Mouse (Mus musculus): ENCODE results near the gene Klf15.

Klf15 gene

DNA sequence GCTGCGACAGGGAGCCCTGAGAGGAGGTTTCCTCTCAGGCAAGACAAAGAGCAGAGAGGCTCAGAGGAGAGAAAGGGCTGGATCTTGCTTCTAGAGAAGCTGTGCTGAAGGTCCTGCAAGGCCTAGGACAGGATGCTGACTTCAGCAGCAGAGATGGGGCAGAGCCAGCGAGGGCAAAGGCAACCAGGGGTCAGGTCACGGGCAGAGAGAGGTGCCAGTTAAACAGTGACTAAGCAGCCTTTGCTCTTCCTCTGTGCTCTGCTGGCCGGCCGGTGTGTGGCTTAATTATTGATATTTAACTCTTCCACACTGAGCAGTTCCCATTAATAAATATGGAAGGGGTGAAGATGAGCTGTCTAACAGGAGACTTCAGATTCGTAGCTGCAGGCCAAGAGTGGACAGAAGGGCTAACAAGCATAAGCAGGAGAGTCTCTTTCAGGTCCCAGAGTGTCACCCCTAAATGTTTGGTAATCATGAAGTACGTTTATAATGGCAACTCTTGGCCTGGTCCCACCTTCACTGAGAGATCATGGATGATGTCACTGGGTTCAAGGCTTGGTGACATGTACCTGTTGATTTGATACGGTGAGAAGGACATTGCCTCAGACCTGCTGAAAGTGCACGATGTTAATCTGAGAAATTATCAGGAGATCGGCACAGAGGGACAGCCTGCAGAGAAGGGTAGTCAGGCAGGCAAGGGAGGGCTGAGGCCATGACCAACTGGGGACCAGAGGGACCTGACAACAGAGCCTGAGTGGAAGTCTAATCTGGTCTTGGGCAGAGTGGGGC lies 29.8 kb downstream of the Klf15 start:
- in situ Hi-C loops (cut with MboI, MseI): no loop called here

GRCm38 (mm10) chr6:90494155-90494554 lies 31.8 kb downstream of the Klf15 start:
- in situ Hi-C loops (cut with MboI, MseI): no loop called here

- in situ Hi-C loops (cut with MboI, MseI): no loop called here
These were observed 32.2 kb downstream of the Klf15 start for GRCm38 (mm10) chr6:90494566-90494965.

DNA sequence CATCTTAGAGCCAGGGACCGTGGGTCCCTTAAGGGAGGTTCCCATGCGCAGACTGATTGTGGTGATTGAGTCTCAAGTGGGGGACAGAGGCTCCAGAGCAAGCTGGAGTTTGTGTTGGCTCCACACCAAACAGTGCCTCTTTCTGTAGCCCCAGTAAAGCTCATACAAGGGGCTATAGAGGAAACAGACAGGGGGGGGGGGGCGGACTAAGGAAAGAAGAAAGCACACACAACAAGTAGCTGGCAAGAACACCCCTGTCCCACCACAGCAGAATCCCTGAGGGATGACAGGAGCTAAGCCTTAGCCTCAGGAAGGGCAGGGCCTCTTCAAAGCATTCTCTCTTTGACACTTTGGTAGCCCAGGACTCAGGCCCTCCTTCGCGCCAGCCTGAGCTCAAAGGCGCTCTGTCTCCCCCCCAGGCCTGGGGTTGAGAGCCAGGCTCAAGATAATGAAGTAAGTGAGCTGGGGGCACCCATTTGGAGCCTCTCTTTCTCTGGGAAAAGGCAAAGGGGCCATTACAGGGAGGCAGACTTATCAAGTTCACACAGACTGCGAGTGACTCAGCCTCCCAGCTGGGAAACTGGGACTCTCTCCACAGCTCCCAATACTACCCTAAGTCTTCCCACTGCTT lies 33.0 kb downstream of the Klf15 start:
- in situ Hi-C loops (cut with MboI, MseI): no loop called here

DNA sequence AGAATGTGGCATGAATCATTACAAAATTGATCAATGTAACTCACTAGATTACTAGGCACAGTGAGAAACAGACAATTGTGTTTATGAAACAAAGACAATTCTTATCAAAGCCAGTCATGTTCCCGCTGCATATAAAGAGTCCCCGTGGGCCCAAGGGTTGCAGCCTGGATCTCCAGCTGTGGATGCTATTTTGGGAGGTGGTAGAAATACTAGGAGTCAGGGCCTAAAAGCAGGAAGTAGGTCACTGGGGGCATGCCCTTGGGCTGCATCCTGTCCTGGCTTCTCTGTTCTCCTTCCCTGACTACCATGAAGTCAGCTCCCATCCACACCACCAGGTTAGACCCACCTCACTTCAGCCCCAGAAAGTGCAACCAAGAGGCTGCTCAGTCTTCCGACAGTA lies 33.8 kb downstream of the Klf15 start:
- in situ Hi-C loops (cut with MboI, MseI): no loop called here

- in situ Hi-C loops (cut with MboI, MseI): no loop called here
These were observed 37.1 kb downstream of the Klf15 start for GRCm38 (mm10) chr6:90499509-90499908.

DNA sequence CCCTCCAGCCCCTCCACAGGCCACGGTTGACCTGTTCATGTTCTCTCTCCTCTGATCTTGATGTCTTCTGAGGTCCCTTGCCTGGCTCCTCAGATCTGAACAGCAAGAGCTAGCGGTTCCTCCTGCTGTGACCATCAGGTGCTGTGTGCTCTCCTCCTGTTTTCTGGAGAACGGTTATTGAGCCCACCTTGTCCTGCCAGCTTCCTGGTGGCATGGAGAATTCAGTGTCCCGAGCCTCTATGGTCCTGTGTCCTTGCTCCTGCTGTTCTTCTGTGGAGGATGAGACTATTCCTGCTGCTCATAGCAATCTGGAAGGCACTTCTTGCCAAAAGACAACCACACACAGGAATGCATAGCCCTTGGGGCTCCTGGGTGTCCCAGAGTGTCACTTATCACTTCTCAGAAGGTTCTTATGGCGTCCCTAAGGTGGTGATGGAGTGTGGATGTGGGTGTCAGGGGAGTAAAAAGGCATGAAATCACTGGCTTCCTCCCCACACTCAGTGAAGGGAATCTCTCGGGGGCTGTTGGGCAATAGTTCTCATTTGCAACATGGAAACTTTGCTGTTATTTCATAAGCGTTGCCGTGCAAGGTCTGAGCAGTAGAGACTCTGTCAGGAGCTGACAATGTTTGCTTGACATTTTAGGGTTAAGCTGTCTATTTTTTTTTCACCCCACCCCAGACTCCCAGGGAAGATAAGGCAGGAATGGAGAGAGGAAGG lies 39.0 kb downstream of the Klf15 start:
- in situ Hi-C loops (cut with MboI, MseI): no loop called here

DNA sequence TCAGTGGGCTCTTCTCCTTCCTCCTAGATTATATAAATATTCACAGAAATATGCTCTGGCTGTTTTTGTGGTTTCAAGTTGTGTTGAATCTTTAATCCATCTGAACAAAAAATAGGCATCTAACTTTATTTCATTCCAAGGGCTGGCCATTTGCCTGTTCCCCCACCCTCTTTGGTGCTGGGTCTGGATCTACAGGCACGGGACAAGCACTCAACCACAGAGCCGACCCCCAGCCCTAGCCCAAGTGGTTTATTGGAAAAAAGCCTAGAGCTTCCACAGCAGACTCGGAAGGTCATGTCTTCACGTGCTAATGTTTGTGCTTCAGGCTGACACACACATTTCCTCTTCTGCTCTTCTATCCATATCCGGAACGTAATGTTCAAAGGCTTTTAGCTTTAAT lies 43.5 kb downstream of the Klf15 start:
- in situ Hi-C loops (cut with MboI, MseI): no loop called here

- in situ Hi-C loops (cut with MboI, MseI): no loop called here
These were observed 44.4 kb downstream of the Klf15 start for GRCm38 (mm10) chr6:90506673-90507311.

DNA sequence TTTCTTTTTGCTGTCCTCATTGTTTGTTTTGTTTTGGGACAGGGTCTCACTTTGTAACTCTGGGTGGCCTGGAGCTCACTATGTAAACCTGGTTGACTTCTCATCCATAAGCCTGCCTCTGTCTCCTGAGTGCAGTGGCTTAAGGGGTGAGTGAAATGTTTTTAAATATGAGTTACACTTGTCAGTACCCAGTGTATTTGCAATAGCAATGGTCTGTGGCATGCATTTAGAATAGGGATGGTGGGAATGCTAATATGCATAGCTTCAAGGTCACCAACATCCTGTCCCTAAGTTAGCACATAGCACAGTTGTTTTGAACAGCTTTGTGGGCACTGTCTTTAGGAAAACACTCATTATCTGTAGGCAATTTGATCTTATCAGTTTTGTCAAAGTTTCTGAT lies 45.1 kb downstream of the Klf15 start:
- in situ Hi-C loops (cut with MboI, MseI): no loop called here

- in situ Hi-C loops (cut with MboI, MseI): no loop called here
These were observed 45.8 kb downstream of the Klf15 start for GRCm38 (mm10) chr6:90508197-90508624.

- in situ Hi-C loops (cut with MboI, MseI): no loop called here
These were observed 46.7 kb downstream of the Klf15 start for GRCm38 (mm10) chr6:90509085-90509484.

DNA sequence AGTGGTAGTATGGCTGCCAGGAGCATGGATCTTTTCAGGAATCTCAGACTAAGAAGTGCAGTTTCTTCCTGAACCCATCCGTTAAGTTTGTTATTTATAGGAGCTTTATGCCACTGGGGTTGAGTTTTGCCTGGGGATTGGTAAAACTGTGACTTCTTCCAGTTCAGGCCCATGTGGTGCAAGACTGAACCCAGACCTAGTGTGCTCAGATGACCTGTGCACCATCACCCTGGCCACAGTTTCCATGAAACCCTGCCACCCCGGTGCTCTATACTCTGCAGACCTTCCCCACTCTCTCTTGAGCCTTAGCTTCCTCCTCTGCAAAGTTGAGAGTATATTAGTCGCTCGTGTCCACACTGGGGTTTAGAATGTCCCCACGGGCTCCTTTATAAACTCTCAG lies 50.0 kb downstream of the Klf15 start:
- in situ Hi-C loops (cut with MboI, MseI): loop anchor here (10.0 kb wide), 1 partner anchor 838 kb away; no protein-coding TSS in a partner anchor

- in situ Hi-C loops (cut with MboI, MseI): loop anchor here (10.0 kb wide), 1 partner anchor 838 kb away; no protein-coding TSS in a partner anchor
These were observed 50.9 kb downstream of the Klf15 start for GRCm38 (mm10) chr6:90513074-90513856.

- in situ Hi-C loops (cut with MboI, MseI): loop anchor here (10.0 kb wide), 1 partner anchor 840 kb away; no protein-coding TSS in a partner anchor
These were observed 52.0 kb downstream of the Klf15 start for GRCm38 (mm10) chr6:90514369-90514768.

DNA sequence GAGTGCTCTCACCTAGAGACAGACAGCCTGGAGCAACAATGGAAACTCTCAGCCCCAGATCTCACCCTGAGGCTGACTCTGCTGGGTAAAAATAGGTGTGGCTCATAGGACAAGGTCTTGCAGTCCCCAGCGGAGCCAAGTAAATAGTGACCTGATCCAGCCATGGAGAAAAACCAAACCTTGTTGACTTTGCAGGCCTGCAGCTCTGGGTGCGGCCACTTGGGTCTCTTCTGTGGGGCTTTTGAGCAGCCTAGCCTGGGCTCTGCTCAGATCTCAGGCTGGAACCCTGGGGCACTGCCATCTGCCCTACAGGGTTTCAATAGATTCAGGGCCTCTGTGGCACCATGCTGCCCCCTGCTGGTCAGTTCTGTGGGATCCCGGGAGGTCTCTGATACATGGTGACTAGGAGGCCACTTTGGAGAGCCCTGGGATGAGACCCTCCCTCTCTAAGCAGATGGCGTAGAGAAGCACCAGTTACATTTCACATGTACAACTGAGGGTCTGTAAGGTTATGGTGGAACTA lies 52.6 kb downstream of the Klf15 start:
- in situ Hi-C loops (cut with MboI, MseI): loop anchor here (5.0 to 10.0 kb wide), 2 partner anchors 63 to 840 kb away; no protein-coding TSS in a partner anchor

DNA sequence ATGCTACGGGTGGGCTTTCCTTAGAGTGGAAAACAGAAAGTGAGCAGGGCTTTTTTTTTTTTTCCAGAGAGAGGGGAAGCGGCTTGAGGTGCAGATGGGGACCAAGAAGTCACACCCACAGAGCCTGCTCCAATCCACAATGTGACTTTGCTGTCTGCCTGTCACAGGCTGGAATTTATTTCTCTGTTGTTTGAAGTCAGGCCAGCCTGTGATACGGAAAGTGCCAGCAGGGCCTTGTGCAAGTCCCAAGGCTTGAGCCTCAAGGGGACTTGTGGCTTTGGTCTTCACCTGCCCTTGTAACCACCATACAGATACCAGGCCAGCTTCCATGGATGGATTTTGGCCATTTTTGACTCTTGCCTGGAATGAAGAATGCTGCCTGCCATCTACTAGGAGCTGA lies 56.5 kb downstream of the Klf15 start:
- in situ Hi-C loops (cut with MboI, MseI): loop anchor here (5.0 to 10.0 kb wide), 2 partner anchors 67 to 844 kb away; no protein-coding TSS in a partner anchor

DNA sequence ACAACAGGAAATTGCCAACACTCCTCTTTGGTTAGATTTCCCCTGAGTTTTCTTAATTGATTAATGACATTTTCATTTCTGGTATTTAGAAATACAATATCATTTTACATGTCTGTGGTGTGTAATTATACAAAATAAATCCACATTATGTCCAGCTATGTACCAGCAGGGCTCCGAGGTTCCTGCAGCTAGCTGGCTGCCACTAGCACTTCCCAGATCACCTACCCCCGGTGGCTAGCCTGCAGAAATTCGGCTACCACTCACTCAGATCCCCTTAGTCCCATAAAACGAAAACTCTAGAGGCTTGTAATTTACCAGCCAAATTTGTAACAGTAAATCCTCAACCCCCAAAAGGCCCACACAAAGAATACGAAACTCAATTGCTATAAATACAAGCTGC lies 57.0 kb downstream of the Klf15 start:
- in situ Hi-C loops (cut with MboI, MseI): loop anchor here (5.0 to 10.0 kb wide), 2 partner anchors 67 to 845 kb away; no protein-coding TSS in a partner anchor
